Mouse (Mus musculus) frontal cortex, postnatal 36 days (tissue): ENCODE measurements around the gene Ush2a.

Experiments
- DNase-seq, 2 experiments: peaks; one replicate each; pipeline ENCODE4 v3.0.0; 2022; ENCODE audit warnings: low spot score in 2 of 2

Ush2a gene

GRCm38 (mm10) chr1:188772516-188773229, 510.9 kb downstream of the Ush2a start:
- DNase-seq: no peak

GRCm38 (mm10) chr1:188773631-188774030, 511.8 kb downstream of the Ush2a start:
- no peak for DNase-seq

GRCm38 (mm10) chr1:188777556-188778161, 515.8 kb downstream of the Ush2a start:
- peak in 1 of 2 experiments; percentile 1 for DNase-seq

- no peak for DNase-seq
Observed at GRCm38 (mm10) chr1:188785056-188785455, 523.2 kb downstream of the Ush2a start.

GRCm38 (mm10) chr1:188805069-188805468, 543.2 kb downstream of the Ush2a start:
- DNase-seq: no peak

- no peak for DNase-seq
Observed at GRCm38 (mm10) chr1:188805852-188806251, 544.0 kb downstream of the Ush2a start.

GRCm38 (mm10) chr1:188810631-188811030, 548.8 kb downstream of the Ush2a start:
- DNase-seq: peak; percentile 8 to 29

- DNase-seq: no peak
Observed at GRCm38 (mm10) chr1:188815072-188815471, 553.2 kb downstream of the Ush2a start.

- DNase-seq: no peak
Observed at GRCm38 (mm10) chr1:188824195-188824594, 562.4 kb downstream of the Ush2a start.

- no peak for DNase-seq
Observed at GRCm38 (mm10) chr1:188824878-188825532, 563.2 kb downstream of the Ush2a start.

GRCm38 (mm10) chr1:188830527-188831407, 568.9 kb downstream of the Ush2a start:
- no peak for DNase-seq

GRCm38 (mm10) chr1:188833906-188834305, 572.1 kb downstream of the Ush2a start:
- no peak for DNase-seq

GRCm38 (mm10) chr1:188834770-188835169, 572.9 kb downstream of the Ush2a start:
- DNase-seq: no peak

- no peak for DNase-seq
Observed at GRCm38 (mm10) chr1:188837613-188838295, 575.9 kb downstream of the Ush2a start.

- DNase-seq: no peak
Observed at GRCm38 (mm10) chr1:188847242-188847641, 585.4 kb downstream of the Ush2a start.

- DNase-seq: no peak
Observed at GRCm38 (mm10) chr1:188852776-188853175, 591.0 kb downstream of the Ush2a start.

- no peak for DNase-seq
Observed at GRCm38 (mm10) chr1:188854240-188854639, 592.4 kb downstream of the Ush2a start.

- no peak for DNase-seq
Observed at GRCm38 (mm10) chr1:188855034-188855433, 593.2 kb downstream of the Ush2a start.

- no peak for DNase-seq
Observed at GRCm38 (mm10) chr1:188859718-188860117, 597.9 kb downstream of the Ush2a start.

GRCm38 (mm10) chr1:188865881-188866280, 604.1 kb downstream of the Ush2a start:
- DNase-seq: no peak

GRCm38 (mm10) chr1:188866515-188866914, 604.7 kb downstream of the Ush2a start:
- DNase-seq: no peak
